7 mouse cellular contexts compared by ENCODE assay signal in the genomic region with DNA sequence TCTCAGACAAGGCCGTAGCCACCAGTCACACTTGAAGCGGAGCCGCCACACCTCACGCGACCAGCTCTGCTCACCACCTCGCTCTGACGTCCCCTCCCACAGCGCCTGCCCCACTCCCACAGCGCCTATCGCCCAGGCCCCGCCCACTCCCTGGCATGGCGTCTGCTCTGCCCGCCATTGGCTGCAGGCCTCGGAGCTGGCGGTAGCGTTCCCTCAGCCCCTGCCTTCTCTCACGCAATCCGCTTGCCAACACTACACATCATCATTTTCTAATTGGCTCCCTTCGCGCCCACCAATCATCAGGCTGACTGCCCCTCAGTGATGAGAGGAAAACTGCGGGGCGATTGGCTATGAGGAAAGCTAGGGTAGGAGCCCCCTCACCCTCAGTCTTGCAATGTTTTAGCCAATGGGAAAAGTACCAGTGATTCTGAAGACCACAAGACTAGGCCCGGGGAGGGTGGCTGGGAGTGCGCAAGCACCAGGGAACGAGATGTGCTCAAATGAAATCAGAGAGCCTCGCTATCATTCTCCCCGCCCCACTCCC. TPM values are rescaled to one million over a fixed set of nuclear protein-coding genes. Genes with fewer than 3 reads are reported as not detected.
A peak's percentile ranks its signal among the peaks of the same experiment; 100 is the strongest.
DNase-seq lines count a peak whose midpoint lies in the region; ATAC-seq lines count a peak whose summit lies in the region.

Gene Tspyl2 (minus strand): TSS at position 68 of the 544 bp plus-strand sequence.

- H3K27me3 ChIP-seq in embryonic facial prominence, embryonic 11.5 days (ENCODE audit: control insufficient read depth, insufficient read depth, low read length), result peaks cover 14% of the 10 kb centered on the region
- H3K27me3 ChIP-seq in limb, embryonic 11.5 days (ENCODE audit: control insufficient read depth, insufficient read depth, low read length), result peaks cover 33% of the 10 kb centered on the region
- peaks cover 20% of the 10 kb centered on the region; the same call in 1 of the 2 replicates for H3K27me3 ChIP-seq in midbrain, embryonic 14.5 days (ENCODE audit: control insufficient read depth, insufficient read depth, low read length)

- H3K4me1 ChIP-seq in embryonic facial prominence, embryonic 11.5 days (ENCODE audit: control insufficient read depth, insufficient read depth, low read length), result no peaks in the 10 kb centered on the region
- 0 out of 2 replicates have a peak, but pooled peaks cover 2% of the 10 kb centered on the region for H3K4me1 ChIP-seq in limb, embryonic 11.5 days (ENCODE audit: control insufficient read depth, insufficient read depth, low read length)
- peaks cover 14% of the 10 kb centered on the region; the same call in 1 of the 2 replicates for H3K4me1 ChIP-seq in midbrain, embryonic 14.5 days (ENCODE audit: control insufficient read depth, insufficient read depth, low read length)

- peak; percentile 98 for ATAC-seq in embryonic facial prominence, embryonic 11.5 days (replicated peaks; ENCODE audit: insufficient number of reproducible peaks, low FRiP score, low TSS enrichment, low read depth)
- peak; percentile 99 for ATAC-seq in limb, embryonic 11.5 days (ENCODE audit: insufficient number of reproducible peaks, low FRiP score, low TSS enrichment, low read depth)
- peak; percentile 97 for ATAC-seq in midbrain, embryonic 14.5 days (ENCODE audit: low FRiP score, low TSS enrichment)

- peak; percentile 95 for DNase-seq in adrenal gland, postnatal 14 days
- DNase-seq in embryonic facial prominence, embryonic 11.5 days (ENCODE audit: low spot score), result peak; percentile 92
- DNase-seq in heart, adult 11 months, result peak; percentile 100
- DNase-seq in kidney, adult 18-20 months, result peak; percentile 87
- DNase-seq in limb, embryonic 11.5 days (ENCODE audit: low spot score), result peak; percentile 89
- peak; percentile 93 for DNase-seq in midbrain, embryonic 14.5 days
- DNase-seq in spleen, adult 18-20 months, result peak; percentile 80 to 87

- peak within 1 kb of the TSS; percentile 57 for H3K4me3 ChIP-seq in embryonic facial prominence, embryonic 11.5 days (ENCODE audit: low read depth, low read length)
- H3K4me3 ChIP-seq in limb, embryonic 11.5 days (ENCODE audit: low read depth, low read length), result peak within 1 kb of the TSS; percentile 64
- peak within 1 kb of the TSS; percentile 53 for H3K4me3 ChIP-seq in midbrain, embryonic 14.5 days (replicated peaks; ENCODE audit: low read depth, low read length)

- WGBS in embryonic facial prominence, embryonic 11.5 days, result 15% methylated on average over 23 of the region's 27 CpGs
- WGBS in limb, embryonic 11.5 days, result 17% methylated on average over 26 of the region's 27 CpGs
- 16% methylated on average over 19 of the region's 27 CpGs for WGBS in midbrain, embryonic 14.5 days

- H3K9me3 ChIP-seq in embryonic facial prominence, embryonic 11.5 days (replicated peaks; ENCODE audit: control insufficient read depth, low read length), result no peaks in the 10 kb centered on the region
- no peaks in the 10 kb centered on the region for H3K9me3 ChIP-seq in limb, embryonic 11.5 days (ENCODE audit: control insufficient read depth, low read length)
- H3K9me3 ChIP-seq in midbrain, embryonic 14.5 days (ENCODE audit: control insufficient read depth, low read length), result no peaks in the 10 kb centered on the region

- peak within 1 kb of the TSS; percentile 69 for H3K9ac ChIP-seq in embryonic facial prominence, embryonic 11.5 days (replicated peaks; ENCODE audit: low read length)
- H3K9ac ChIP-seq in limb, embryonic 11.5 days (ENCODE audit: low read length), result peak within 1 kb of the TSS; percentile 67
- H3K9ac ChIP-seq in midbrain, embryonic 14.5 days (replicated peaks; ENCODE audit: low read length), result peak within 1 kb of the TSS; percentile 81

- H3K36me3 ChIP-seq in embryonic facial prominence, embryonic 11.5 days (replicated peaks; ENCODE audit: control insufficient read depth, insufficient read depth, low read depth, low read length), result no peaks in the 10 kb centered on the region; the same call in 1 of the 2 replicates
- no peaks in the 10 kb centered on the region for H3K36me3 ChIP-seq in limb, embryonic 11.5 days (ENCODE audit: control insufficient read depth, insufficient read depth, low read length)
- H3K36me3 ChIP-seq in midbrain, embryonic 14.5 days (ENCODE audit: control insufficient read depth, insufficient read depth, low read length), result peaks cover 20% of the 10 kb centered on the region

- H3K27ac ChIP-seq in embryonic facial prominence, embryonic 11.5 days (replicated peaks; ENCODE audit: low read depth, low read length), result peak within 1 kb of the TSS; percentile 65; the same call in 1 of the 2 replicates
- H3K27ac ChIP-seq in limb, embryonic 11.5 days (replicated peaks; ENCODE audit: low read depth, low read length), result peak within 1 kb of the TSS; percentile 52; the same call in 1 of the 2 replicates
- H3K27ac ChIP-seq in midbrain, embryonic 14.5 days (replicated peaks; ENCODE audit: low read depth, low read length), result peak within 1 kb of the TSS; percentile 87

- peak within 1 kb of the TSS; percentile 36 for H3K4me2 ChIP-seq in embryonic facial prominence, embryonic 11.5 days (ENCODE audit: low read depth, low read length)
- H3K4me2 ChIP-seq in limb, embryonic 11.5 days (ENCODE audit: low read depth, severe bottlenecking), result peak within 1 kb of the TSS; percentile 51
- peak within 1 kb of the TSS; percentile 58 for H3K4me2 ChIP-seq in midbrain, embryonic 14.5 days (ENCODE audit: low read length)

RNA-seq across cellular contexts. Expression of gene Tspyl2, which starts in this region (rescaled TPM):
- total RNA-seq in adrenal gland, postnatal 14 days (2021), result 29.5 and 32.1 TPM in 2 replicates
- polyA plus RNA-seq in embryonic facial prominence, embryonic 11.5 days (2014; fragmentation: Nextera tagmentation; extraction: Ambion mirVana), result 24.7 and 25.2 TPM in 2 replicates
- polyA plus RNA-seq in limb, embryonic 11.5 days (2014; fragmentation: Nextera tagmentation; extraction: Ambion mirVana), result 28.5 and 30.3 TPM in 2 replicates
- polyA plus RNA-seq in midbrain, embryonic 14.5 days (2014; fragmentation: Nextera tagmentation; extraction: Ambion mirVana), result 41.0 and 51.2 TPM in 2 replicates

Comparison
In these comparisons a context has a peak if more than half of its experiments do, and no peak if none do; other contexts are left out.
1. Peak in every context shown above with its lines: DNase-seq, ATAC-seq, H3K4me3 ChIP-seq and H3K27ac ChIP-seq.